Mouse (Mus musculus) forebrain, postnatal 0 days (tissue): Measurements from ENCODE around the gene Pde1c. TPM values are rescaled to one million over a fixed set of nuclear protein-coding genes. Genes with fewer than 3 reads are reported as not detected.
A peak's percentile ranks its signal among the peaks of the same experiment; 100 is the strongest.

Experiments used
- ATAC-seq: fragments of 200-750 bp; cut with Nextera tagmentation; 2 replicates; pipeline ENCODE4 v1.8.0; 2017; ENCODE audit warnings: mild to moderate bottlenecking, moderate library complexity
- DNase-seq: peaks from one replicate; pipeline ENCODE4 v3.0.0-alpha.2; 2015
- H3K27ac ChIP-seq: fragments of 300-500 bp; sonication (generic); 2 replicates; pipeline ENCODE4 v1.5.1; 2014; ENCODE audit warnings: low read depth, mild to moderate bottlenecking, antibody characterized with exemption, low read length, moderate library complexity, mixed read lengths
- H3K27me3 ChIP-seq: fragments of 300-500 bp; sonication (generic); 2 replicates; pipeline ENCODE4 v1.6.1; 2014; ENCODE audit warnings: mild to moderate bottlenecking, low read length, mixed read lengths; ENCODE audit not compliant: insufficient read depth
- H3K36me3 ChIP-seq: fragments of 300-500 bp; sonication (generic); 2 replicates; pipeline ENCODE4 v1.6.1; 2014; ENCODE audit warnings: mild to moderate bottlenecking, moderate library complexity; ENCODE audit not compliant: insufficient read depth
- H3K4me1 ChIP-seq: fragments of 300-500 bp; sonication (generic); 2 replicates; pipeline ENCODE4 v1.6.1; 2014; ENCODE audit warnings: antibody characterized with exemption; ENCODE audit not compliant: insufficient read depth
- H3K4me2 ChIP-seq: fragments of 300-500 bp; sonication (generic); 2 replicates; pipeline ENCODE4 v1.6.1; 2014; ENCODE audit warnings: low read depth, mild to moderate bottlenecking, moderate library complexity
- H3K4me3 ChIP-seq: fragments of 300-500 bp; sonication (generic); 2 replicates; pipeline ENCODE4 v1.5.1; 2014; ENCODE audit warnings: low read depth, low read length, mixed read lengths
- H3K9ac ChIP-seq: fragments of 300-500 bp; sonication (generic); 2 replicates; pipeline ENCODE4 v1.6.1; 2014; ENCODE audit warnings: mild to moderate bottlenecking
- H3K9me3 ChIP-seq: fragments of 300-500 bp; sonication (generic); 2 replicates; pipeline ENCODE4 v1.6.1; 2016; ENCODE audit warnings: low read length
- CTCF ChIP-seq: sonication (generic); IDR thresholded peaks from 2 replicates; pipeline ENCODE4 v1.5.1; 2016; ENCODE audit warnings: antibody characterized with exemption, control low read depth, low read depth
- WGBS: fragments of 180-500 bp; shearing (Covaris S2); extraction: QIAGEN DNeasy Blood & Tissue Kit; methylation state at CpG from one replicate; pipeline ENCODE4 v1.1.7; 2014; 5-methylcytosine and 5-hydroxymethylcytosine counted together
- polyA plus RNA-seq: library from polyadenylated mRNA; unstranded; fragments of >200 nt; fragmentation: Nextera tagmentation; extraction: Ambion mirVana; gene quantifications from 2 replicates; pipeline ENCODE4 v1.2.1, GENCODE M21; 2015
- total RNA-seq: library from RNA; depleted of rRNA; stranded (reverse); fragments of >200 nt; gene quantifications from 2 replicates; pipeline ENCODE4 v1.2.3, GENCODE M21; 2014

Gene Pde1c
- total and polyA plus RNA-seq, 2 experiments from 2014 or later, result 5.7 to 15.5 TPM

DNA sequence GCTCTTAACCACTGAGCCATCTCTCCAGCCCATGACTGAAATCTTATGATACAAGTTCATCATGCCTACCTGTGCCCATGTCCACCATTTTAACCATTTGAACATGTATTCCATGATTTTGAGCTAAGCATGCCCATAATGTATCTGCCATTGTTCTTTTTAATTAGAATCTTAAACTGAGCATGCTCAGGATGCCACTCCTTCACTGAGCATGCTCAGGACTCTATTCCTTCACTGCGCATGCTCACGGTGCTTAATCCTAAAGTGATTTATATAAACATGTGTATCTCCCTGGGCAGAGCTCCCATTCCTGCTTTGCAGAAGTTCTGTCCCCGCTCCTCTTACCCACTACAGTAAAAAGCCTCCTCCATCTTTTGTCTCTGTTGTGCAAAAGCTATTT, 520.3 kb downstream of the Pde1c start:
- Histone ChIP-seq H3K4me3 (no peak overlapping the region), H3K4me1 (no peaks in the 10 kb centered on the region), H3K9ac (no peak overlapping the region), H3K27ac (0 out of 2 replicates have a peak overlapping the region, but pooled peaks have one; percentile 21), H3K4me2 (no peak overlapping the region), H3K36me3 (no peaks in the 10 kb centered on the region), H3K9me3 (no peaks in the 10 kb centered on the region), H3K27me3 (no peaks in the 10 kb centered on the region)
- DNase-seq (no peak), ATAC-seq (peak; percentile 55; the same call in 1 of the 2 replicates)
- TF ChIP-seq CTCF, result no peak
- 84% methylated on average over 3 of the region's 3 CpGs for WGBS

DNA sequence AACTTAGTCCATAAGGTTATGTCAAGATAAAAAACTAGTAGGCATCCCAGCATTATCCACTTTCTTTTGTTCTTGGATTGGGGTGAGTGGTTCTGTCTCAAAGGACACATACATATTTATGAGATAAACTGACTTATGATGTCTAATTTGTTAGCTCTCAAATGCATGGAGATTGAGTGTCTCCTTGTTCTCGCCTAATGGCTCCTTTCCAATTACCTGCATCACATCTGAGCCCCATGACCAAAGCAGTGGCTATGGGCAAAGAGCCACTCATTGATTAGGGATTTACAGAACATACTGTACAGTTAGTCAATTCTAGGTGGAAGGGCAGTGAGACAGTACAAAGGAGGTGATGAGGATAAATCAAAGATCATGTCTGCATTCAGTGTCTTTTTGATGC, 524.2 kb downstream of the Pde1c start:
- Histone ChIP-seq H3K27me3 (no peaks in the 10 kb centered on the region), H3K4me2 (no peak overlapping the region), H3K4me3 (no peak overlapping the region), H3K9ac (no peak overlapping the region), H3K27ac (no peak overlapping the region), H3K36me3 (no peaks in the 10 kb centered on the region), H3K4me1 (no peaks in the 10 kb centered on the region), H3K9me3 (no peaks in the 10 kb centered on the region)
- DNase-seq, result no peak
- WGBS, result 76% methylated on average over 1 of the region's 1 CpGs
- no peak for TF ChIP-seq CTCF
- no peak for ATAC-seq

DNA sequence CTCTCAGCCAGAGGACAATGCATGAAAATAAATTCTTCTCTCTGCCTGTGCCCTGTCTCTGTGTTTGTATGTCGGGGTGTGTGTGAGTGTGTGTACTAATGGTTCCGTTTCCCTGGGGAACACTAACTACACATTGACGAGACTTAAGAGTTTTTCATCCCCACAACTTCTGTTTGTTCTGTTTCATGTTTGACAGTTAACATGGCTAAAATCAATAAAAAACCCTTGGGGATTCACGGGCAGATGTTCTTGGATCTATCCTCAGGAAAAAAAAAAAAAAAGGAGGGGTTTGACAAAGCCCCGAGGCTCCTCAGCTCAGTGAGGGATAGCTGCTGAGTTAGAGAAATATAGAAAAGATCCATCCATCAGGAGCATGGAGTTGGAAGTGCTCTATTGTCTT, 524.6 kb downstream of the Pde1c start:
- Histone ChIP-seq H3K36me3 (no peaks in the 10 kb centered on the region), H3K9me3 (no peaks in the 10 kb centered on the region), H3K9ac (no peak overlapping the region), H3K27ac (no peak overlapping the region), H3K4me2 (no peak overlapping the region), H3K4me3 (no peak overlapping the region), H3K4me1 (no peaks in the 10 kb centered on the region), H3K27me3 (no peaks in the 10 kb centered on the region)
- WGBS, result 70% methylated on average over 5 of the region's 5 CpGs
- no peak for DNase-seq
- ATAC-seq, result no peak
- no peak for TF ChIP-seq CTCF

DNA sequence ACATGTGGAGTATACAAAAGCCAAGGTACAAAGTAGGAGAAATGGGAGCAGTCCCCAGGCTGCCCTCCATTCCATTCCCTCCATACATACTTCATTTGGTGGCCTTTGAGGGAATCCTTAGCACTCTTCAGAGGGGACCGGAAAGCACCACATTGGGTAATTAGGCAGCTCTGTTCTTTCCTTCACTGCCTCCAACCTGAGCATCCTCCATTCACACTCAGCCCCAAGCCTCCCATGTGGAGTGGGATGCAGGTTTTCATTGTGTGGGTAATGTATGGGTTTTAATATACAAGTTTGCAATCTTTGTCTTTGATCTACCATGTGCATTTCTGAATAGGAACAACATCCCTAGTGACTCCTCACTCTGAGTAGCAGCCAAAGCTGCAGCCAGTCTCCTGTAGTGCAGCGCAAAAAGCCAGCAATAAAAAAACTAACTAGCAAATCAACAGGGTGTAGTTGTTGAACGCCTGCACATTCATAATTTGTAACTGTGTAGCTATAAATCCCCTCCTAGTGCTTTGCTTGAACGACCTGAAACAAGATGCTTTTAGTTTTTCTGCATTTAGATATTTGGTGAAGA, 529.3 kb downstream of the Pde1c start:
- Histone ChIP-seq H3K27ac (no peak overlapping the region), H3K4me3 (no peak overlapping the region), H3K4me2 (no peak overlapping the region), H3K9ac (no peak overlapping the region), H3K9me3 (no peaks in the 10 kb centered on the region), H3K36me3 (no peaks in the 10 kb centered on the region), H3K4me1 (no peaks in the 10 kb centered on the region), H3K27me3 (no peaks in the 10 kb centered on the region)
- no peak for ATAC-seq
- no peak for TF ChIP-seq CTCF
- 67% methylated on average over 4 of the region's 4 CpGs for WGBS
- DNase-seq, result no peak

DNA sequence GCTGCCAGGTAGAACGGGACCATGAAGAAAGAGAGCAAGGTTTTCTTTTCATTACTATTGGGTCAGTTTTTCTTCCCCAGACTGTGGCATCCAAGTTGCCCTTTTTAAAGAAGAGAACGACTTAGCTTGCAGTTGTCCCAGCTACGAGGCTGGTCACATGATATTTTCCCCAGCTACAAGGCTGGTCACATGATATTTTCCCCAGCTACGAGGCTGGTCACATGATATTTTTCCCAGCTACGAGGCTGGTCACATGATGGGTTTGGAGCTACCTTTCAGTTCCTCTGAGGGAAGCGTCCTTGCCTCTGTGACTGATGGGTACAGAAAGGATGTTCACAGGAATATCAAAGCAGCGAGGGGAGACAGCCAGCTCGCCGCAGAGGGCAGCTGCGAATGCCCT, 533.8 kb downstream of the Pde1c start:
- Histone ChIP-seq H3K9ac (no peak overlapping the region), H3K36me3 (no peaks in the 10 kb centered on the region), H3K9me3 (no peaks in the 10 kb centered on the region), H3K4me3 (no peak overlapping the region), H3K27ac (no peak overlapping the region), H3K4me1 (0 out of 2 replicates have a peak, but pooled peaks cover under 1% of the 10 kb centered on the region), H3K27me3 (no peaks in the 10 kb centered on the region), H3K4me2 (no peak overlapping the region)
- DNase-seq (no peak), ATAC-seq (no peak)
- 85% methylated on average over 10 of the region's 10 CpGs for WGBS
- no peak for TF ChIP-seq CTCF

DNA sequence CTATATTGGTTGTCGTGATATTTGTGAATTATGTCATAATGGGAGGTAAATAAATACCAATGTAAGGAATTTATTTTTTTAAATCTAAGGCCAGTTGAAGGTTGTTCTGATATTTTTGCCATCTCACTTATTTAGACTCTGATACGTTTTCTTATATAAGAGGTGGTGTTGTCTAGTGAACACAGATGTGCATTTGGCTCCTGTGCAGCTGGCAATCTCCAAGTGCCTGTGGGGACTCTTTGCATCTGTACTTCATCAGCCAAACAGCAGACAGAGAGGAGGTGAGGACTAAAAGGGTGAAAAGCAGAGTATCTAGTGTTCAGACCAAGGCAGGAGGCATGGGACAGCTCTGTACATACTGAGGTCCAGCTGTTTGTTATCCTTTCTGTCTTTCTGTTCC, 536.7 kb downstream of the Pde1c start:
- no peaks in the 10 kb centered on the region for H3K27me3 ChIP-seq
- no peak overlapping the region for H3K4me2 ChIP-seq
- H3K4me3 ChIP-seq, result no peak overlapping the region
- no peak overlapping the region for H3K27ac ChIP-seq
- H3K4me1 ChIP-seq, result 0 out of 2 replicates have a peak, but pooled peaks cover 3% of the 10 kb centered on the region
- no peaks in the 10 kb centered on the region for H3K36me3 ChIP-seq
- TF ChIP-seq CTCF, result no peak
- WGBS, result 78% methylated on average over 2 of the region's 2 CpGs
- no peak for DNase-seq
- no peak for ATAC-seq
- no peaks in the 10 kb centered on the region for H3K9me3 ChIP-seq
- no peak overlapping the region for H3K9ac ChIP-seq

DNA sequence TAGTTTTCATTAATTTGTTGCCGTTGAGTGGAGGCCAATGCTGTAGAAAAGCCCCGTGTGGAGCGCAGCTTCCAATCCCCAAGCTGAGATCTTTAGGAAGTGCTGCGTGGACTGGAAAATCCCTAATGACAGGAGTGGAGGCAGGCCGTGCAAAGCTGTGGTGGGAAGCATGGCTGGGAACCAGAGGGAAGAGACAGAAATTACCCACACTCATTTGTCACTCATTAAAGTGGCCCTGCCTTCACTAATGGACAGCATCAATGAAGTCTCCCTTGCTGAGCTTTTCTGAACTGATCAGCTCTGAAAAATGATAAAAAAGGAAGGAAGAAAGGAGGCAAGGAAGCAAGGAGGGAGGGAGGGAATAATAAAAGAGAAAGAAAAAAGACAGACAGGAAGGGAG, 538.9 kb downstream of the Pde1c start:
- DNase-seq (no peak), ATAC-seq (no peak)
- WGBS, result 19% methylated on average over 5 of the region's 5 CpGs
- no peak for TF ChIP-seq CTCF
- H3K36me3 ChIP-seq, result no peaks in the 10 kb centered on the region
- H3K9me3 ChIP-seq, result no peaks in the 10 kb centered on the region
- no peak overlapping the region for H3K4me2 ChIP-seq
- no peaks in the 10 kb centered on the region for H3K27me3 ChIP-seq
- no peak overlapping the region for H3K4me3 ChIP-seq
- no peak overlapping the region for H3K27ac ChIP-seq
- no peak overlapping the region for H3K9ac ChIP-seq
- 0 out of 2 replicates have a peak, but pooled peaks cover 3% of the 10 kb centered on the region for H3K4me1 ChIP-seq
